Mouse (Mus musculus) forebrain, embryonic 14.5 days (tissue): ENCODE results near the gene Mef2b. TPM values are rescaled to one million over a fixed set of nuclear protein-coding genes. Genes with fewer than 3 reads are reported as not detected.

Experiments used
- ATAC-seq: fragments of 200-750 bp; cut with Nextera tagmentation; 2 replicates; pipeline ENCODE4 v1.8.0; 2017; ENCODE audit warnings: mild to moderate bottlenecking, moderate library complexity
- DNase-seq: peaks from one replicate; pipeline ENCODE4 v3.0.0-alpha.2; 2015; ENCODE audit warnings: low spot score
- H3K27ac ChIP-seq: fragments of 300-500 bp; sonication (generic); 2 replicates; pipeline ENCODE4 v1.5.1; 2014; ENCODE audit warnings: low read depth, mild to moderate bottlenecking, control low read depth, low read length, moderate library complexity
- H3K27me3 ChIP-seq: fragments of 300-500 bp; sonication (generic); replicated peaks from 2 replicates; pipeline ENCODE4 v1.6.1; 2014; ENCODE audit warnings: low read length, control low read depth, mixed read lengths; ENCODE audit not compliant: control insufficient read depth, insufficient read depth
- H3K36me3 ChIP-seq: fragments of 300-500 bp; sonication (generic); 2 replicates; pipeline ENCODE4 v1.6.1; 2014; ENCODE audit warnings: low read length, control low read depth; ENCODE audit not compliant: control insufficient read depth, insufficient read depth
- H3K4me1 ChIP-seq: fragments of 300-500 bp; sonication (generic); 2 replicates; pipeline ENCODE4 v1.6.1; 2014; ENCODE audit warnings: antibody characterized with exemption, low read length, control low read depth; ENCODE audit not compliant: control insufficient read depth, insufficient read depth
- H3K4me2 ChIP-seq: fragments of 300-500 bp; sonication (generic); 2 replicates; pipeline ENCODE4 v1.6.1; 2014; ENCODE audit warnings: mild to moderate bottlenecking, control low read depth, low read length
- H3K4me3 ChIP-seq: fragments of 300-500 bp; sonication (generic); 2 replicates; pipeline ENCODE4 v1.5.1; 2014; ENCODE audit warnings: low read depth, low read length, control low read depth
- H3K9ac ChIP-seq: fragments of 300-500 bp; sonication (generic); 2 replicates; pipeline ENCODE4 v1.6.1; 2014; ENCODE audit warnings: mild to moderate bottlenecking, low read length, control low read depth, moderate library complexity
- H3K9me3 ChIP-seq: fragments of 300-500 bp; sonication (generic); replicated peaks from 2 replicates; pipeline ENCODE4 v1.6.1; 2016; ENCODE audit warnings: low read length, control low read depth, mixed read lengths; ENCODE audit not compliant: control insufficient read depth
- WGBS: fragments of 180-500 bp; shearing (Covaris S2); extraction: QIAGEN DNeasy Blood & Tissue Kit; methylation state at CpG from one replicate; pipeline ENCODE4 v1.1.7; 2014; 5-methylcytosine and 5-hydroxymethylcytosine counted together
- polyA plus RNA-seq: library from polyadenylated mRNA; unstranded; fragments of >200 nt; fragmentation: Nextera tagmentation; extraction: Ambion mirVana; gene quantifications from 2 replicates; pipeline ENCODE4 v1.2.1, GENCODE M21; 2014

The Mef2b gene
- polyA plus RNA-seq, 1 experiment from 2014 or later, result 0.30 TPM

- H3K4me3 ChIP-seq, result 0 out of 2 replicates have a peak overlapping the region, but pooled peaks have one; percentile 13
- H3K9ac ChIP-seq, result no peak overlapping the region
- H3K27ac ChIP-seq, result no peak overlapping the region
- no peaks in the 10 kb centered on the region for H3K36me3 ChIP-seq
- H3K27me3 ChIP-seq, result 0 out of 2 replicates have a peak, but pooled peaks cover 4% of the 10 kb centered on the region
- peaks cover 3% of the 10 kb centered on the region; the same call in 1 of the 2 replicates for H3K4me1 ChIP-seq
- H3K4me2 ChIP-seq, result peak overlapping the region; percentile 47
- DNase-seq, result peak; percentile 83
- peak; percentile 92 for ATAC-seq
- H3K9me3 ChIP-seq, result no peaks in the 10 kb centered on the region
- WGBS, result 4% methylated on average over 21 of the region's 21 CpGs
These were observed 27.1 kb downstream of the Mef2b start for GRCm38 (mm10) chr8:70166504-70167110.

- Histone ChIP-seq H3K36me3 (no peaks in the 10 kb centered on the region), H3K9ac (no peak overlapping the region), H3K4me1 (peaks cover 7% of the 10 kb centered on the region; the same call in 1 of the 2 replicates), H3K4me3 (no peak overlapping the region), H3K4me2 (no peak overlapping the region), H3K27ac (no peak overlapping the region), H3K9me3 (no peaks in the 10 kb centered on the region), H3K27me3 (0 out of 2 replicates have a peak, but pooled peaks cover 4% of the 10 kb centered on the region)
- 82% methylated on average over 3 of the region's 3 CpGs for whole genome bisulfite sequencing
- ATAC-seq, result no peak
- no peak for DNase-seq
These were observed 30.6 kb downstream of the Mef2b start for GRCm38 (mm10) chr8:70170116-70170515.

- Histone ChIP-seq H3K27me3 (no peaks in the 10 kb centered on the region), H3K4me3 (no peak overlapping the region), H3K4me1 (peaks cover 7% of the 10 kb centered on the region; the same call in 1 of the 2 replicates), H3K4me2 (no peak overlapping the region), H3K9ac (no peak overlapping the region), H3K9me3 (no peaks in the 10 kb centered on the region), H3K27ac (no peak overlapping the region), H3K36me3 (no peaks in the 10 kb centered on the region)
- WGBS, result 82% methylated on average over 3 of the region's 3 CpGs
- ATAC-seq, result no peak
- no peak for DNase-seq
These were observed 31.2 kb downstream of the Mef2b start for GRCm38 (mm10) chr8:70170748-70171147.

- Histone ChIP-seq H3K27ac (no peak overlapping the region), H3K9ac (no peak overlapping the region), H3K9me3 (no peaks in the 10 kb centered on the region), H3K4me2 (peak overlapping the region; percentile 62; the same call in 1 of the 2 replicates), H3K27me3 (no peaks in the 10 kb centered on the region), H3K36me3 (no peaks in the 10 kb centered on the region), H3K4me1 (peaks cover 7% of the 10 kb centered on the region; the same call in 1 of the 2 replicates), H3K4me3 (no peak overlapping the region)
- DNase-seq, result no peak
- ATAC-seq, result no peak
- 88% methylated on average over 7 of the region's 7 CpGs for WGBS
These were observed 31.7 kb downstream of the Mef2b start for GRCm38 (mm10) chr8:70171240-70171639.

- H3K4me3 ChIP-seq, result peak within 1 kb of the TSS; percentile 54
- H3K4me2 ChIP-seq, result peak within 1 kb of the TSS; percentile 62
- 3% methylated on average over 27 of the region's 27 CpGs for WGBS
- no peaks in the 10 kb centered on the region for H3K9me3 ChIP-seq
- no peak within 1 kb of the TSS for H3K27ac ChIP-seq
- no peaks in the 10 kb centered on the region for H3K27me3 ChIP-seq
- ATAC-seq (peak; percentile 99), DNase-seq (peak; percentile 98)
- peaks cover 7% of the 10 kb centered on the region; the same call in 1 of the 2 replicates for H3K4me1 ChIP-seq
- H3K9ac ChIP-seq, result peak within 1 kb of the TSS; percentile 69
- H3K36me3 ChIP-seq, result peaks cover 5% of the 10 kb centered on the region
These were observed 32.7 kb downstream of the Mef2b start, which contains the start of gene Tmem161a for GRCm38 (mm10) chr8:70172043-70172681. TSS of gene Tmem161a (plus strand) at chr8:70172356.

DNA sequence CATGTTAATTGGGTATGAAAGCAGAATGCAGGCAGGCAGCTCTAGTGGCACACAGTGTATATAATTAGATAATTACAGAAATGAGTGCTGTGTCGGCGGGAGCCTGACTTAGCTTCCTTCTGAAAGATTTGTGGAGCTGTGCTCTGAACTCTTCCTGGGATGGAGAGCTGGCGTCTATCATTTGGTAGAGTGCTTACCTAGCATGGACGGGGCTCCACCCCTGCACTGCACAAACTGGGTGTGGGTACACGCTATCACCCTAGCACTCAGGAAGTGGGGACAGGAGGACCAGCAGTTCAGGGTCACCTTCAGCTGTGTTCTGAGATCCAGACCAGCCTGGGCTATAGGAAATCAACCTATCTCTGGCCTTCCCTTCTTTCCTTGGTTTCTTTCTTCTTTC lies 33.8 kb downstream of the Mef2b start:
- H3K9me3 ChIP-seq, result no peaks in the 10 kb centered on the region
- no peak overlapping the region; the same call in 1 of the 2 replicates for H3K9ac ChIP-seq
- DNase-seq (no peak), ATAC-seq (no peak)
- no peak overlapping the region for H3K27ac ChIP-seq
- H3K4me3 ChIP-seq, result 0 out of 2 replicates have a peak overlapping the region, but pooled peaks have one; percentile 54
- H3K4me1 ChIP-seq, result peaks cover 7% of the 10 kb centered on the region; the same call in 1 of the 2 replicates
- 88% methylated on average over 5 of the region's 5 CpGs for WGBS
- peaks cover 15% of the 10 kb centered on the region for H3K36me3 ChIP-seq
- peak overlapping the region; percentile 62 for H3K4me2 ChIP-seq
- no peaks in the 10 kb centered on the region for H3K27me3 ChIP-seq

GRCm38 (mm10) chr8:70174079-70174478 lies 34.6 kb downstream of the Mef2b start:
- Histone ChIP-seq H3K9ac (peak overlapping the region; percentile 21; the same call in 1 of the 2 replicates), H3K4me1 (peaks cover 7% of the 10 kb centered on the region; the same call in 1 of the 2 replicates), H3K36me3 (peaks cover 15% of the 10 kb centered on the region), H3K27ac (no peak overlapping the region), H3K4me2 (no peak overlapping the region), H3K4me3 (no peak overlapping the region), H3K27me3 (no peaks in the 10 kb centered on the region), H3K9me3 (no peaks in the 10 kb centered on the region)
- WGBS, result 91% methylated on average over 7 of the region's 7 CpGs
- ATAC-seq (no peak), DNase-seq (no peak)

DNA sequence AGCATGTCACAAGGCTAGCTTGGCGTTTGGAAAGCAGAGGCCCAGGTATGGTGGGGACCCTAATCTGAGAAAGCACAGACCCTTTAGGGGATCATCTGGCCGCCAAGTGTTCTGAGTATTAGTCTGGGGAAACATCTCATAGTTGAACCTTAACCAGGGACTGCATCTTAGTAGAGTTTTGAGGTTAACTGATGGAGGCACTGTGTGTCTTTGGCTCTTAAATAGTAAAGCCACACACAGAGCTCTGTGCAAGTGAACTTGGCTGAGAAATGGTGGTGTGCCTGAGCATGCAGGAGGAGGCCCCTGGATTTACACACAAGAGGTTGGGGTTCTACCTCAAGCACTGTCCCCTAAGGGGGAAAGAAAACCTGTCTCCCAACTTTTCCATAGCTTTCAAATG lies 38.7 kb downstream of the Mef2b start:
- 90% methylated on average over 2 of the region's 2 CpGs for WGBS
- Histone ChIP-seq H3K9ac (no peak overlapping the region), H3K4me3 (no peak overlapping the region), H3K4me2 (no peak overlapping the region), H3K36me3 (peaks cover 40% of the 10 kb centered on the region), H3K9me3 (no peaks in the 10 kb centered on the region), H3K27me3 (no peaks in the 10 kb centered on the region), H3K27ac (no peak overlapping the region), H3K4me1 (no peaks in the 10 kb centered on the region)
- no peak for ATAC-seq
- DNase-seq, result no peak

- no peak overlapping the region for H3K9ac ChIP-seq
- DNase-seq, result no peak
- no peak overlapping the region for H3K4me3 ChIP-seq
- H3K27me3 ChIP-seq, result no peaks in the 10 kb centered on the region
- H3K4me1 ChIP-seq, result no peaks in the 10 kb centered on the region
- H3K27ac ChIP-seq, result no peak overlapping the region
- peaks cover 40% of the 10 kb centered on the region for H3K36me3 ChIP-seq
- WGBS, result 100% methylated on average over 4 of the region's 4 CpGs
- no peak for ATAC-seq
- no peak overlapping the region for H3K4me2 ChIP-seq
- H3K9me3 ChIP-seq, result no peaks in the 10 kb centered on the region
These were observed 39.6 kb downstream of the Mef2b start for GRCm38 (mm10) chr8:70179082-70179481.
